Mouse (Mus musculus): ENCODE data around the gene Ppme1.

DNA sequence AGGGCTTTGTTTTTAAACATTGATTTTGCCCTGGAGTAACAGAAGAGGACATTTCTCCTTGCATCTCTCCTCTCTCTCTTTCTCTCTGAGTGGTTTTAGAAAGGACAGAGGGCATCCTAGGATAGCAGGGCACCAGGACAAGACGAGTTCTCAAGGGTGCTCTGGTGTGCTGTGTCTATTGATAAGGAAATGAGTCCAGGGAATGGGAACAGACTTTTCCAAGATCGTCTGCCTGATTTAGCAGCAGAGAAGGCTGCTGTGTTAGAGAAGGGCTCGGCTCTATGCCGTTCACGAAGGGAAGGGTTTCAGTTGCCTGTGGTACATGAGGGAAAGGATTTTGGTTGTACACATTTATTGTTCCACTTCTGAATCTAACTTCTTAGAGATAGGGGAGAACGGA, 62.4 kb downstream of the Ppme1 start:
- no peak for TF ChIP-seq E2F4 (IDR thresholded peaks at IDR 0.05; ENCODE audit: insufficient replicate concordance, low read depth, low read length)
- no peak for TF ChIP-seq CTCF (conservative IDR thresholded peaks at IDR 0.05 in 1 of 2, IDR thresholded peaks at IDR 0.05 in 1 of 2; ENCODE audit: low read depth in 2 of 2, low read length in 2 of 2)
- TF ChIP-seq POLR2AphosphoS2 (IDR thresholded peaks at IDR 0.05; ENCODE audit: low read depth, low read length) = no peak

Data from CH12.LX (cell line).